Mouse (Mus musculus) embryonic facial prominence, embryonic 12.5 days (tissue): ENCODE data around the gene Cenpi. TPM values are rescaled to one million over a fixed set of nuclear protein-coding genes. Genes with fewer than 3 reads are reported as not detected.

Experiments
- polyA plus RNA-seq: library from polyadenylated mRNA; unstranded; fragments of >200 nt; fragmentation: Nextera tagmentation; extraction: Ambion mirVana; gene quantifications from 2 replicates; pipeline ENCODE4 v1.2.1, GENCODE M21; 2016

Cenpi gene
- polyA plus RNA-seq, 1 experiment from 2014 or later: 26.5 TPM

Other genes starting within 250 kb of the Cenpi start
- gene Cstf2, start 248.9 kb upstream of the Cenpi start, polyA plus RNA-seq: 47.8 and 51.1 TPM in 2 replicates
- 0.08 TPM in 1 of 2 replicates, not detected in the other for gene Xkrx, start 146.0 kb upstream of the Cenpi start, polyA plus RNA-seq
- gene Arl13a, start 120.6 kb upstream of the Cenpi start, polyA plus RNA-seq: not detected in 2 replicates
- not detected in 2 replicates for gene Nox1, start 86.1 kb upstream of the Cenpi start, polyA plus RNA-seq
- 10.3 and 11.5 TPM in 2 replicates for gene Trmt2b, start 31.1 kb upstream of the Cenpi start, polyA plus RNA-seq
- gene Tmem35a, start 12.9 kb upstream of the Cenpi start, polyA plus RNA-seq: 16.2 and 17.7 TPM in 2 replicates
- 5.0 and 5.2 TPM in 2 replicates for gene Drp2, start 96.5 kb downstream of the Cenpi start, polyA plus RNA-seq
- 0.27 TPM in 2 replicates for gene Taf7l, start 168.4 kb downstream of the Cenpi start, polyA plus RNA-seq
- 63.8 and 65.0 TPM in 2 replicates for gene Timm8a1, start 233.8 kb downstream of the Cenpi start, polyA plus RNA-seq